Mouse (Mus musculus) hindbrain, embryonic 11.5 days (tissue): ENCODE measurements around the gene Gm572. TPM values are rescaled to one million over a fixed set of nuclear protein-coding genes. Genes with fewer than 3 reads are reported as not detected.

Source experiments
- ATAC-seq: fragments of 200-750 bp; cut with Nextera tagmentation; 2 replicates; pipeline ENCODE4 v1.8.0; 2017; ENCODE audit warnings: mild to moderate bottlenecking, moderate TSS enrichment, moderate library complexity; ENCODE audit not compliant: low FRiP score
- DNase-seq: peaks from one replicate; pipeline ENCODE4 v3.0.0-alpha.2; 2015; ENCODE audit warnings: low spot score
- H3K27ac ChIP-seq: fragments of 300-500 bp; sonication (generic); 2 replicates; pipeline ENCODE4 v1.5.1; 2014; ENCODE audit warnings: mild to moderate bottlenecking, low read depth, low read length
- H3K27me3 ChIP-seq: fragments of 300-500 bp; sonication (generic); 2 replicates; pipeline ENCODE4 v1.6.1; 2014; ENCODE audit warnings: mild to moderate bottlenecking, low read length, moderate library complexity, mixed read lengths; ENCODE audit not compliant: control insufficient read depth, insufficient read depth
- H3K36me3 ChIP-seq: fragments of 300-500 bp; sonication (generic); 2 replicates; pipeline ENCODE4 v1.6.1; 2014; ENCODE audit warnings: mild to moderate bottlenecking, low read length, moderate library complexity, mixed read lengths; ENCODE audit not compliant: control insufficient read depth, insufficient read depth
- H3K4me1 ChIP-seq: fragments of 300-500 bp; sonication (generic); replicated peaks from 2 replicates; pipeline ENCODE4 v1.6.1; 2014; ENCODE audit warnings: low read length, mixed read lengths; ENCODE audit not compliant: control insufficient read depth, insufficient read depth
- H3K4me2 ChIP-seq: fragments of 300-500 bp; sonication (generic); replicated peaks from 2 replicates; pipeline ENCODE4 v1.6.1; 2014; ENCODE audit warnings: mild to moderate bottlenecking, low read depth, low read length
- H3K4me3 ChIP-seq: fragments of 300-500 bp; sonication (generic); 2 replicates; pipeline ENCODE4 v1.5.1; 2014; ENCODE audit warnings: low read depth, low read length
- H3K9ac ChIP-seq: fragments of 300-500 bp; sonication (generic); 2 replicates; pipeline ENCODE4 v1.6.1; 2014; ENCODE audit warnings: low read depth, low read length
- H3K9me3 ChIP-seq: fragments of 300-500 bp; sonication (generic); 2 replicates; pipeline ENCODE4 v1.6.1; 2016; ENCODE audit warnings: low read length; ENCODE audit not compliant: control insufficient read depth
- WGBS: fragments of 180-500 bp; shearing (Covaris S2); extraction: QIAGEN DNeasy Blood & Tissue Kit; methylation state at CpG from one replicate; pipeline ENCODE4 v1.1.7; 2014; 5-methylcytosine and 5-hydroxymethylcytosine counted together
- polyA plus RNA-seq: library from polyadenylated mRNA; unstranded; fragments of >200 nt; fragmentation: Nextera tagmentation; extraction: Ambion mirVana; gene quantifications from 2 replicates; pipeline ENCODE4 v1.2.1, GENCODE M21; 2014

Gm572 gene
- not detected in 2 replicates for polyA plus RNA-seq

GRCm38 (mm10) chr4:148643291-148644156 is at the start of gene Gm572:
Gm572 (plus strand) TSS chr4:148643317.
- Histone ChIP-seq H3K4me1 (no peaks in the 10 kb centered on the region), H3K4me2 (0 out of 2 replicates have a peak within 1 kb of the TSS, but pooled peaks have one; percentile 8), H3K9ac (no peak within 1 kb of the TSS), H3K36me3 (no peaks in the 10 kb centered on the region), H3K4me3 (no peak within 1 kb of the TSS), H3K27me3 (no peaks in the 10 kb centered on the region), H3K27ac (no peak within 1 kb of the TSS), H3K9me3 (no peaks in the 10 kb centered on the region)
- DNase-seq (no peak), ATAC-seq (no peak)
- WGBS, result 67% methylated on average over 15 of the region's 15 CpGs

- peaks cover 12% of the 10 kb centered on the region for H3K36me3 ChIP-seq
- no peak overlapping the region for H3K4me3 ChIP-seq
- no peak overlapping the region for H3K4me2 ChIP-seq
- ATAC-seq (no peak), DNase-seq (no peak)
- H3K9ac ChIP-seq, result no peak overlapping the region
- H3K4me1 ChIP-seq, result peaks cover 4% of the 10 kb centered on the region; the same call in 1 of the 2 replicates
- H3K9me3 ChIP-seq, result no peaks in the 10 kb centered on the region
- H3K27ac ChIP-seq, result no peak overlapping the region
- 96% methylated on average over 11 of the region's 11 CpGs for WGBS
- H3K27me3 ChIP-seq, result no peaks in the 10 kb centered on the region
These were observed 49.1 kb upstream of the Gm572 start for GRCm38 (mm10) chr4:148593996-148594395.

- no peak for ATAC-seq
- H3K9ac ChIP-seq, result no peak overlapping the region
- DNase-seq, result no peak
- no peak overlapping the region for H3K4me2 ChIP-seq
- H3K27me3 ChIP-seq, result no peaks in the 10 kb centered on the region
- H3K36me3 ChIP-seq, result peaks cover 12% of the 10 kb centered on the region
- H3K4me1 ChIP-seq, result peaks cover 4% of the 10 kb centered on the region; the same call in 1 of the 2 replicates
- H3K4me3 ChIP-seq, result no peak overlapping the region
- H3K9me3 ChIP-seq, result no peaks in the 10 kb centered on the region
- 87% methylated on average over 6 of the region's 6 CpGs for WGBS
- no peak overlapping the region for H3K27ac ChIP-seq
These were observed 47.2 kb upstream of the Gm572 start for GRCm38 (mm10) chr4:148595916-148596315.

GRCm38 (mm10) chr4:148596731-148597130 is 46.4 kb upstream of the Gm572 start:
- H3K9ac ChIP-seq, result no peak overlapping the region
- H3K4me3 ChIP-seq, result no peak overlapping the region
- H3K9me3 ChIP-seq, result no peaks in the 10 kb centered on the region
- H3K27me3 ChIP-seq, result no peaks in the 10 kb centered on the region
- H3K36me3 ChIP-seq, result peaks cover 12% of the 10 kb centered on the region
- H3K27ac ChIP-seq, result no peak overlapping the region
- peaks cover 4% of the 10 kb centered on the region; the same call in 1 of the 2 replicates for H3K4me1 ChIP-seq
- WGBS, result 97% methylated on average over 3 of the region's 3 CpGs
- H3K4me2 ChIP-seq, result no peak overlapping the region
- ATAC-seq (no peak), DNase-seq (no peak)

- H3K4me2 ChIP-seq, result no peak overlapping the region
- H3K9ac ChIP-seq, result no peak overlapping the region
- no peak for DNase-seq
- no peak overlapping the region for H3K27ac ChIP-seq
- no peaks in the 10 kb centered on the region for H3K27me3 ChIP-seq
- 94% methylated on average over 12 of the region's 12 CpGs for WGBS
- no peaks in the 10 kb centered on the region for H3K4me1 ChIP-seq
- no peaks in the 10 kb centered on the region for H3K9me3 ChIP-seq
- no peak overlapping the region for H3K4me3 ChIP-seq
- ATAC-seq, result no peak
- H3K36me3 ChIP-seq, result peaks cover 12% of the 10 kb centered on the region
These were observed 44.3 kb upstream of the Gm572 start for GRCm38 (mm10) chr4:148598826-148599225.

- ATAC-seq, result no peak
- Histone ChIP-seq H3K27ac (no peak overlapping the region), H3K4me3 (no peak overlapping the region), H3K4me2 (no peak overlapping the region), H3K4me1 (no peaks in the 10 kb centered on the region), H3K9me3 (no peaks in the 10 kb centered on the region), H3K27me3 (no peaks in the 10 kb centered on the region), H3K36me3 (no peaks in the 10 kb centered on the region), H3K9ac (no peak overlapping the region)
- 88% methylated on average over 4 of the region's 4 CpGs for WGBS
- DNase-seq, result no peak
These were observed 42.8 kb upstream of the Gm572 start for GRCm38 (mm10) chr4:148600316-148600715.

GRCm38 (mm10) chr4:148601871-148602270 is 41.2 kb upstream of the Gm572 start:
- Histone ChIP-seq H3K4me1 (no peaks in the 10 kb centered on the region), H3K27ac (no peak overlapping the region), H3K4me2 (no peak overlapping the region), H3K4me3 (no peak overlapping the region), H3K9me3 (no peaks in the 10 kb centered on the region), H3K36me3 (no peaks in the 10 kb centered on the region), H3K27me3 (no peaks in the 10 kb centered on the region), H3K9ac (no peak overlapping the region)
- no peak for ATAC-seq
- WGBS, result 84% methylated on average over 4 of the region's 4 CpGs
- no peak for DNase-seq

- H3K27me3 ChIP-seq, result no peaks in the 10 kb centered on the region
- no peak within 1 kb of the TSS for H3K4me2 ChIP-seq
- H3K36me3 ChIP-seq, result no peaks in the 10 kb centered on the region
- H3K4me3 ChIP-seq, result no peak within 1 kb of the TSS
- H3K9me3 ChIP-seq, result no peaks in the 10 kb centered on the region
- no peak within 1 kb of the TSS for H3K27ac ChIP-seq
- no peak for ATAC-seq
- no peak for DNase-seq
- whole genome bisulfite sequencing, result 86% methylated on average over 14 of the region's 14 CpGs
- H3K9ac ChIP-seq, result no peak within 1 kb of the TSS
- H3K4me1 ChIP-seq, result no peaks in the 10 kb centered on the region
These were observed 40.6 kb upstream of the Gm572 start, which contains the start of gene Masp2 for GRCm38 (mm10) chr4:148602357-148603120. Masp2 (plus strand) TSS chr4:148602554.
